Mouse (Mus musculus) embryonic fibroblast, embryonic 13.5 days (primary cell): ENCODE data around the gene Map4k3.

Source experiments
- CTCF ChIP-seq: IDR thresholded peaks from 2 replicates; pipeline ENCODE4 v1.5.1; 2011; ENCODE audit warnings: mild to moderate bottlenecking, control low read depth, low read length, moderate library complexity, borderline replicate concordance; ENCODE audit not compliant: insufficient read depth
- POLR2A ChIP-seq: IDR thresholded peaks from 2 replicates; pipeline ENCODE4 v1.6.1; 2011; ENCODE audit warnings: low read depth, mild to moderate bottlenecking, control low read depth, low read length, moderate library complexity

- TF ChIP-seq CTCF (no peak), POLR2A (no peak)
These were observed 75.5 kb downstream of the Map4k3 start for GRCm38 (mm10) chr17:80652740-80653139.
